Mouse (Mus musculus): Measurements from ENCODE around the gene Vamp8. TPM values are rescaled to one million over a fixed set of nuclear protein-coding genes. Genes with fewer than 3 reads are reported as not detected.

Vamp8 gene
- polyA plus RNA-seq, 1 experiment from 2014 or later = 239 TPM

GRCm38 (mm10) chr6:72359891-72360598 lies 30.5 kb downstream of the Vamp8 start:
- H3K4me1 ChIP-seq (replicated peaks) = peaks cover 83% of the 10 kb centered on the region
- peak overlapping the region; percentile 79 for H3K4me2 ChIP-seq
- peaks cover 24% of the 10 kb centered on the region for H3K27me3 ChIP-seq
- WGBS (ENCODE audit: insufficient replicate concordance) = 76% methylated on average over 11 of the region's 11 CpGs
- no peak overlapping the region for H3K9ac ChIP-seq
- H3K27ac ChIP-seq (replicated peaks) = peak overlapping the region; percentile 91
- no peak for ATAC-seq (ENCODE audit: insufficient read depth)
- peak overlapping the region; percentile 70 for H3K4me3 ChIP-seq (replicated peaks)
- H3K36me3 ChIP-seq (replicated peaks) = peaks cover 44% of the 10 kb centered on the region
- no peaks in the 10 kb centered on the region for H3K9me3 ChIP-seq (replicated peaks)

- no peak overlapping the region for H3K27ac ChIP-seq (replicated peaks)
- H3K9me3 ChIP-seq (replicated peaks) = no peaks in the 10 kb centered on the region
- no peak overlapping the region for H3K9ac ChIP-seq
- H3K36me3 ChIP-seq (replicated peaks) = peaks cover 44% of the 10 kb centered on the region
- peaks cover 31% of the 10 kb centered on the region for H3K27me3 ChIP-seq
- H3K4me1 ChIP-seq (replicated peaks) = peaks cover 89% of the 10 kb centered on the region
- ATAC-seq (ENCODE audit: insufficient read depth) = no peak
- WGBS (ENCODE audit: insufficient replicate concordance) = 72% methylated on average over 2 of the region's 2 CpGs
- no peak overlapping the region for H3K4me2 ChIP-seq
- no peak overlapping the region for H3K4me3 ChIP-seq (replicated peaks)
Measured at GRCm38 (mm10) chr6:72359343-72359742, 31.2 kb downstream of the Vamp8 start.

GRCm38 (mm10) chr6:72358086-72358764 lies 32.3 kb downstream of the Vamp8 start:
- H3K4me2 ChIP-seq = peak overlapping the region; percentile 71

GRCm38 (mm10) chr6:72357164-72358079 lies 33.1 kb downstream of the Vamp8 start:
- Histone ChIP-seq H3K4me2 (peak overlapping the region; percentile 71), H3K36me3 (replicated peaks) (peaks cover 44% of the 10 kb centered on the region), H3K9ac (no peak overlapping the region), H3K4me1 (replicated peaks) (peaks cover 79% of the 10 kb centered on the region), H3K27ac (replicated peaks) (no peak overlapping the region), H3K4me3 (replicated peaks) (no peak overlapping the region), H3K27me3 (peaks cover 45% of the 10 kb centered on the region), H3K9me3 (replicated peaks) (no peaks in the 10 kb centered on the region)
- peak; percentile 20 for ATAC-seq (ENCODE audit: insufficient read depth)
- 50% methylated on average over 5 of the region's 5 CpGs for WGBS (ENCODE audit: insufficient replicate concordance)

More at GRCm38 (mm10) chr6:72358086-72358764, 32.3 kb downstream of the Vamp8 start:
- Histone ChIP-seq H3K27ac (replicated peaks) (no peak overlapping the region), H3K27me3 (peaks cover 42% of the 10 kb centered on the region), H3K4me1 (replicated peaks) (peaks cover 82% of the 10 kb centered on the region), H3K36me3 (replicated peaks) (peaks cover 44% of the 10 kb centered on the region), H3K9ac (no peak overlapping the region), H3K4me3 (replicated peaks) (no peak overlapping the region), H3K9me3 (replicated peaks) (no peaks in the 10 kb centered on the region)
- ATAC-seq (ENCODE audit: insufficient read depth) = no peak
- WGBS (ENCODE audit: insufficient replicate concordance) = 81% methylated on average over 10 of the region's 10 CpGs

GRCm38 (mm10) chr6:72356001-72356532 lies 34.4 kb downstream of the Vamp8 start:
- WGBS (ENCODE audit: insufficient replicate concordance) = 53% methylated on average over 8 of the region's 8 CpGs
- peaks cover 84% of the 10 kb centered on the region for H3K4me1 ChIP-seq (replicated peaks)
- no peaks in the 10 kb centered on the region for H3K9me3 ChIP-seq (replicated peaks)
- H3K36me3 ChIP-seq (replicated peaks) = peaks cover 45% of the 10 kb centered on the region
- peaks cover 45% of the 10 kb centered on the region for H3K27me3 ChIP-seq
- peak overlapping the region; percentile 52; the same call in 1 of the 2 replicates for H3K9ac ChIP-seq
- peak overlapping the region; percentile 61; the same call in 1 of the 2 replicates for H3K27ac ChIP-seq (replicated peaks)
- peak overlapping the region; percentile 71 for H3K4me2 ChIP-seq
- H3K4me3 ChIP-seq (replicated peaks) = peak overlapping the region; percentile 59
- ATAC-seq (ENCODE audit: insufficient read depth) = peak; percentile 4; the same call in 1 of the 2 replicates

GRCm38 (mm10) chr6:72355066-72355911 lies 35.2 kb downstream of the Vamp8 start, which contains the start of gene Tmem150a:
Tmem150a (plus strand) TSS chr6:72355447.
- WGBS (ENCODE audit: insufficient replicate concordance) = 1% methylated on average over 71 of the region's 71 CpGs
- Histone ChIP-seq H3K36me3 (replicated peaks) (peaks cover 45% of the 10 kb centered on the region), H3K27me3 (peaks cover 45% of the 10 kb centered on the region), H3K4me2 (peak within 1 kb of the TSS; percentile 71), H3K4me1 (replicated peaks) (peaks cover 84% of the 10 kb centered on the region), H3K9ac (peak within 1 kb of the TSS; percentile 52), H3K4me3 (replicated peaks) (peak within 1 kb of the TSS; percentile 59), H3K9me3 (replicated peaks) (no peaks in the 10 kb centered on the region), H3K27ac (replicated peaks) (peak within 1 kb of the TSS; percentile 61)
- ATAC-seq (ENCODE audit: insufficient read depth) = peak; percentile 66

GRCm38 (mm10) chr6:72354025-72354424 lies 36.5 kb downstream of the Vamp8 start:
- Histone ChIP-seq H3K36me3 (replicated peaks) (peaks cover 45% of the 10 kb centered on the region), H3K27me3 (peaks cover 45% of the 10 kb centered on the region), H3K4me2 (no peak overlapping the region), H3K4me1 (replicated peaks) (peaks cover 84% of the 10 kb centered on the region), H3K4me3 (replicated peaks) (no peak overlapping the region), H3K9ac (no peak overlapping the region), H3K9me3 (replicated peaks) (no peaks in the 10 kb centered on the region), H3K27ac (replicated peaks) (peak overlapping the region; percentile 16; the same call in 1 of the 2 replicates)
- ATAC-seq (ENCODE audit: insufficient read depth) = no peak
- WGBS (ENCODE audit: insufficient replicate concordance) = 43% methylated on average over 1 of the region's 1 CpGs

- Histone ChIP-seq H3K4me2 (peak overlapping the region; percentile 2; the same call in 1 of the 2 replicates), H3K27ac (replicated peaks) (peak overlapping the region; percentile 56), H3K9ac (no peak overlapping the region), H3K27me3 (peaks cover 45% of the 10 kb centered on the region), H3K9me3 (replicated peaks) (no peaks in the 10 kb centered on the region), H3K36me3 (replicated peaks) (peaks cover 43% of the 10 kb centered on the region), H3K4me1 (replicated peaks) (peaks cover 84% of the 10 kb centered on the region), H3K4me3 (replicated peaks) (no peak overlapping the region)
- 54% methylated on average over 5 of the region's 5 CpGs for WGBS (ENCODE audit: insufficient replicate concordance)
- no peak for ATAC-seq (ENCODE audit: insufficient read depth)
Measured at GRCm38 (mm10) chr6:72352636-72353405, 37.7 kb downstream of the Vamp8 start.

GRCm38 (mm10) chr6:72350214-72350613 lies 40.3 kb downstream of the Vamp8 start:
- ATAC-seq (ENCODE audit: insufficient read depth) = no peak
- no peak overlapping the region for H3K4me2 ChIP-seq
- peaks cover 80% of the 10 kb centered on the region for H3K4me1 ChIP-seq (replicated peaks)
- H3K36me3 ChIP-seq (replicated peaks) = peaks cover 32% of the 10 kb centered on the region
- H3K9me3 ChIP-seq (replicated peaks) = no peaks in the 10 kb centered on the region
- 0 out of 2 replicates have a peak overlapping the region, but pooled peaks have one; percentile 14 for H3K27ac ChIP-seq (replicated peaks)
- 70% methylated on average over 2 of the region's 2 CpGs for WGBS (ENCODE audit: insufficient replicate concordance)
- H3K27me3 ChIP-seq = peaks cover 22% of the 10 kb centered on the region
- H3K4me3 ChIP-seq (replicated peaks) = no peak overlapping the region
- no peak overlapping the region for H3K9ac ChIP-seq

All from liver, embryonic 15.5 days (tissue).